Mouse (Mus musculus) bone marrow macrophage, adult 2 months (primary cell): Measurements from ENCODE around the gene Adprhl1. TPM values are rescaled to one million over a fixed set of nuclear protein-coding genes. Genes with fewer than 3 reads are reported as not detected.

Experiments used
- H3K27ac ChIP-seq: 2 replicates; pipeline ENCODE4 v1.5.1; 2012; ENCODE audit warnings: low read depth, low read length; ENCODE audit not compliant: insufficient read depth
- H3K4me1 ChIP-seq: 2 replicates; pipeline ENCODE4 v1.6.1; 2012; ENCODE audit warnings: low read length; ENCODE audit not compliant: control insufficient read depth, insufficient read depth
- H3K4me3 ChIP-seq: 2 replicates; pipeline ENCODE4 v1.5.1; 2012; ENCODE audit warnings: mild to moderate bottlenecking, low read length, moderate library complexity; ENCODE audit not compliant: insufficient read depth
- CTCF ChIP-seq: IDR thresholded peaks from 2 replicates; pipeline ENCODE4 v1.5.1; 2012; ENCODE audit warnings: low read depth, mild to moderate bottlenecking, low read length, moderate library complexity
- POLR2A ChIP-seq: IDR thresholded peaks from 2 replicates; pipeline ENCODE4 v1.6.1; 2012; ENCODE audit warnings: mild to moderate bottlenecking, low read depth, low read length, borderline replicate concordance
- polyA plus RNA-seq: library from polyadenylated mRNA; stranded (reverse); fragments of >200 nt; gene quantifications from 2 replicates; pipeline ENCODE4 v1.2.4, GENCODE M21; 2012; ENCODE audit not compliant: missing spikeins, insufficient read depth, insufficient read length

Gene Adprhl1
- polyA plus RNA-seq, 1 experiment = not detected

DNA sequence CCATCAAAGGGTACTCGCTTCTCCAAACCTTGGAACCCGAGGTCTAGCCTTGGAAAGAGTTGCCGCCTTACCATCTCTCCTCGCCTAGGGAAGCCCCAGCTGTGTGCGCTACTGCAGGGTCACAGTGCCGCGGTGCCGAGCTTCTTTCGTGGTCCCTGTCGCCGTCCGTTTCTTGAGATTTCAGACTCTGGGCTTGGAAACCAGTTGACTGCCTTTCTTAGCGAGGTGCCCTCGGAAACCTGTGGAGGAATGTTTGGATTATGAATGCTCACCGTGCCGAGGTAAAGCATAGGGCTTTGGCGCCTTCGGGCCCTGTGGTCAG, 53.0 kb downstream of the Adprhl1 start:
- TF ChIP-seq POLR2A (no peak), CTCF (no peak)
- no peak overlapping the region for H3K27ac ChIP-seq
- H3K4me3 ChIP-seq = peak overlapping the region; percentile 57
- peaks cover 21% of the 10 kb centered on the region for H3K4me1 ChIP-seq

DNA sequence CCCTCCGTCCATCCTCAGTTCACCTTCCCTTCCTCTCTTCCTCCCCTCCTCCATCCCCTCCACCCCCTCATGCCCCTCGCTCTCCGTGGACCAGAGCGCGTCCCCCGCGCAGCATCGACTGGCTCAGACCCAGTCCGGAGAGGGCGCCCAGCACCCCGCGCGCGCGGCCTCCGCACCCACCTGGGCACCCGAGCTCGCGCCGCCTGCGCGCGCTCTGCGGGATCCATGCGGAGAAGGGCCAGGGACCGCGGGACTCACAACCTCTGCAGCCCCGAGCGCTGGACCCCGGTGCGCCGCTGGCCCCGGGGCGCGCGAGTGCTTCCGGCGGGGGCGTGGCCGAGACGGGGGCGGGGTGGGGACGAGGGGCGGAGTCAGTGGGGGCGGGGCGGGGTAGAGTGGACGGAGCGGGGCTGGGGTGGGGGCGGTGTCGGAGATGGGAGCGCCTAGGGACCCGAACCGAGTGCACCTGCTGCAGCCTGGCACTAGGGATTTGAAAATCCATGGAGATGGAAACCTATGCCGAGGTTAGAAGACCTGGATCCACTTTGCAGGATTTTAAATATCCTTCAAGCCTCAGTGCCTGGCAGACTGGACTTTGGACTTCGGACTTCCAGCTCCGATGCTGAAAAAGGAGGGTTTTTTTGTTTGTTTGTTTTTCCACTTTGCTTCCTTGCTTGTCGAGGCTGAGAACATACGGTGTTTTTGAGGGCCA, 53.5 kb downstream of the Adprhl1 start, which contains the start of gene Grtp1:
Grtp1 (minus strand) TSS at position 320 of the 712 bp plus-strand sequence.
- H3K27ac ChIP-seq = no peak within 1 kb of the TSS
- no peak for TF ChIP-seq POLR2A
- no peak for TF ChIP-seq CTCF
- H3K4me1 ChIP-seq = peaks cover 21% of the 10 kb centered on the region
- H3K4me3 ChIP-seq = peak within 1 kb of the TSS; percentile 75

DNA sequence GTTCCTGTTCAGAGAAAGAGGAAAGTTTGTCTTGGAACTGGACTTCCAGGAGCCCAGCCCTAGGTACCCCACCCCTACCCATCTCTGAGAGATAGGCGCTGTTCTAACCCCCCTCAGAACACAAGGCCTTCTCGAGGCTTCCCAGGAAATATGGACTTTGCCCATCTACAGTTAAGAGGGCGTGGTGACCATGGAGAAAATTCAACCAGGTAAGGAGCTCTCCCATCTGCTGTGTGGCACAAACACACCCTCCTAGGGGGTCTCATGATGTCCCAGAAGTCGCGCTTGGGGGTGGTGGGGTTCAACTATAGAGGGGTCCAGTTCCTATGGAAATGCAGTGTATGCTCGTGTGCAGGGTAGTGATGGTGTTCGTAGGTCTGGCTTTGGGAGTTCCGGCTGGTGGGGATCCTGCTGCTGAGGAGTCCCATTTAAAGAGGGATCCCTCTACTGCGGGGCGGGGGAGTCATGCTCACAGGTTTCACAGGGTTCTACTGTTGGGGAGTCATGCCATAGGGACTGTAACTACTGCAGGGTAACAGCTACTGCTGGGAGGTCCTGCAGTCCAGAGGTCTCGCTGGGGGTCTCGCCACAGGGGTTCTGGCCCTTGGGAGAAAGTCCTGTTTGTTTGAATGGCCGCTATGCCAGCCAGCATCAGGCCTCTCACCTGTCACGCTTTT, 54.4 kb downstream of the Adprhl1 start:
- TF ChIP-seq CTCF (no peak), POLR2A (no peak)
- H3K4me1 ChIP-seq = peaks cover 15% of the 10 kb centered on the region
- peak overlapping the region; percentile 75 for H3K4me3 ChIP-seq
- H3K27ac ChIP-seq = no peak overlapping the region

DNA sequence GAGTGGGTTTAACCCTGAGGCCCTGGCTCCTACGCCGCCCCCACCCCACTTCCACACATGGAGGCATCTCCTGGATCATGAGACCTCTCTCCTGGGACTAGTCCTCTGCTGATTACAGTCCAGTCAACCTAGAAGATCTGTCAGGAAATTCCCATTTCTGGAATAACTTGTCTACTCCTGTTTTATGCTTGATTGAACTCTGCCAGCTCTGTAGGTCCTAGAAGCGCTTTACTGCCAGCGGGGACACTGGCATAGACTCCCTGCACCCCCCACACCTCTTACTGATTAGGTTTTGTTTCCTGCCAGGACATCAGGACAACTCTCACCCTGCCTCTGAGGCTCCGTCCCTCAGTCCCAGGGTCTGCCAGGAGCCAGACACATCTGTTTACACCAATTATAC, 56.5 kb downstream of the Adprhl1 start:
- H3K4me1 ChIP-seq = peaks cover 10% of the 10 kb centered on the region
- TF ChIP-seq POLR2A = no peak
- TF ChIP-seq CTCF = no peak

DNA sequence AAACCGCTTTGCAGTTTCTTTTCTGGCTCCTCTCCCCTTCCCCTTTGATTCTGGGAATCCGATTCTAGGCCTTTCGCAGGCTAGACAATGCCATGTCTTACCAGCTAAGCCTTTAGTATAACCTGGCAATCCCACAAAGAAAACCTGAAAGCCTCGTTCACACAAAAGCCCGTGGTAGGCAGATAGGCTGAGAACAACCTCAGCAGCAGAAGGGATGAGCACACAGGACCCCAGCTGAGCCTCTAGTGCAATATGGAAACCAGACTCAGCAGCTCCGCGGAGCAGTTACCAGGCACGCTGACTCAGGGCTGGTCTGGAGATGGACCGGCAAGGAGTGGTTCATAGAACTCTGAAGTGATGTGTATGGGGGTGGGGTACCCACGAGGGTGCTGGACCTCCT, 59.1 kb downstream of the Adprhl1 start:
- no peak overlapping the region for H3K4me3 ChIP-seq
- H3K27ac ChIP-seq = no peak overlapping the region
- no peak for TF ChIP-seq POLR2A
- TF ChIP-seq CTCF = no peak
- peaks cover 5% of the 10 kb centered on the region; the same call in 1 of the 2 replicates for H3K4me1 ChIP-seq

More for the DNA sequence above, 56.5 kb downstream of the Adprhl1 start:
- Histone ChIP-seq H3K4me3 (no peak overlapping the region), H3K27ac (no peak overlapping the region)

DNA sequence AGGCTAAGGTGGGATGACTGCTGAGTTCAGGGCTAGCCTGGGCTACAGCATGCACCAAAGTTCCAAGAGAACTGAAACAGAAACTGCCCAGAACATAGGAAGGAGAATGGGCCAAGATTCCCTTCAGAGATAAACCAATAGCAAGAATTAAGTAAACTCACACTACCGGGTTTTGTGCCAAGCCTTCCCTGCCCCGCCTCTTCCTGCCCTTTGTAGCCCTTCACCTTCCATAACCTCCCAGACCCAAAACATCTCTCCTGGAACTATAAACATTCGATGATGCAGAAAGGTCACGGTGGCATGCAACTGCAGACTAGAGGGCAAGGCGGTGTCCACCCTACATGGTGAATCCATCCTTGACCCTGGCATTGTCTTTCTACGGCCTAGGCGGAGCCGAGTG, 63.7 kb downstream of the Adprhl1 start:
- TF ChIP-seq CTCF (no peak), POLR2A (no peak)
- Histone ChIP-seq H3K4me1 (no peaks in the 10 kb centered on the region), H3K4me3 (no peak overlapping the region), H3K27ac (no peak overlapping the region)

DNA sequence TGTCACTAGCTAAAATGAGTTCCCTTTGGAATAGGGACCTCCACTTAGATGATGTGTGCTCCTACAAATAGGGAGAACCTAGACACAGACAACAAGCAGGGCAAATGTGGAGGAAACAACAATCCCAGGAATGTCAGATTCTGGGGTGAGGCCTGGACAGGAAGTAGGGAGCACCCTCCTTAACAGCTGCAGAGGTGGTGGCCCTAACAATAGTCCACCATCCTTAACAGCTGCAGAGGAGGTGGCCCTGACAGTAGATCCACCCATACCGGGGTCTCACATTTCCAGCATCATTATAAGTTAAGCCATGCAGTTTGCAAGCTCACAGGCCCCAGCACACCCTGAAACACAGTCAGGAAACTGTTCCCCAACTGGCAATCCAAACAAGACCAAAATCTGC, 65.1 kb downstream of the Adprhl1 start:
- TF ChIP-seq CTCF = no peak
- TF ChIP-seq POLR2A = no peak

DNA sequence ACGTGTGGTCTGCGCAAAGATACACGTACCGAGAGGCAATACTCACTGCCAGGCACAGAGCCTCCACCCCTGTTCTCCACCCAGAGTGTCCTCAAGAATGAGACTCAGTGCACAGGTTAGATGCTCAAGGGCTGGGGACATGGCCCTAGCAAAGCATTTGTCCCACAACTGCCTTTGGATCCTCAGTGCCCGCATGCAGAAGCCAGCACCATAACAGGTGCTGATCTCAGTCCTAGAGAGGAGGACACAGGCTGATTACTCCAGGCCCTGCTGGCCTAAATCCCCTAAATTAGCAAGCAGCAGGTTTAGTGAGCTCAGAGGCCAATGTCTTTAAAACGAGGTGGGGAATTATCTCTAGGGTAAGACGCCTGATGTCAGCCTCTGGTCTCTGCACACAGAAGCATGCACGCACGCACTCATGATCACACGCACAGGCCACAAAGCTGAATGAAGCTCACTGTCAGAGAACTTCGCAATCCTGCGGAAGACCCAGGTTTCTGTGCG, 65.9 kb downstream of the Adprhl1 start:
- H3K27ac ChIP-seq = no peak overlapping the region

More for the DNA sequence above, 65.1 kb downstream of the Adprhl1 start:
- Histone ChIP-seq H3K4me3 (no peak overlapping the region), H3K4me1 (no peaks in the 10 kb centered on the region), H3K27ac (no peak overlapping the region)

DNA sequence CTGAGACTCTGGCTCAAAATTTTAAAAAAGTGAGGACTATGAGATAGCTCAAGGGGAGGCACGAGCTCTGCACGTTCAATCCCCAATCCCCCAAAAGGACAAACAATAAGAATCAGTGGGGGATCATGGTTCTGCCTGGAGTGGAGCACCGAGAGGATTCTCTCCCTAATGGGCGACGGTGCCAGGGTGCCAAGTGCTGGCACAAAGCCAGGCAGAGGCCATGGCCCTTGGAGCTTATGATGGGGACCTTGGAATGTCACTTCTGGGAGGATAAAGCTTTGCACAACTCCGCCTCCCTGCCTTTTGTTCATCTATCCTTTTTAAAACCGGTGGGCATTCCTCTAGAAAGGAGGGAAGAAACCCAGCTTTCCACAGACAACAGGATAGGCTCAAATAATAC, 66.3 kb downstream of the Adprhl1 start:
- no peak overlapping the region for H3K4me3 ChIP-seq
- H3K4me1 ChIP-seq = no peaks in the 10 kb centered on the region
- no peak for TF ChIP-seq CTCF
- TF ChIP-seq POLR2A = no peak
- no peak overlapping the region for H3K27ac ChIP-seq

More for the DNA sequence above, 65.9 kb downstream of the Adprhl1 start:
- H3K4me3 ChIP-seq = no peak overlapping the region
- no peak for TF ChIP-seq CTCF
- TF ChIP-seq POLR2A = no peak
- H3K4me1 ChIP-seq = no peaks in the 10 kb centered on the region

DNA sequence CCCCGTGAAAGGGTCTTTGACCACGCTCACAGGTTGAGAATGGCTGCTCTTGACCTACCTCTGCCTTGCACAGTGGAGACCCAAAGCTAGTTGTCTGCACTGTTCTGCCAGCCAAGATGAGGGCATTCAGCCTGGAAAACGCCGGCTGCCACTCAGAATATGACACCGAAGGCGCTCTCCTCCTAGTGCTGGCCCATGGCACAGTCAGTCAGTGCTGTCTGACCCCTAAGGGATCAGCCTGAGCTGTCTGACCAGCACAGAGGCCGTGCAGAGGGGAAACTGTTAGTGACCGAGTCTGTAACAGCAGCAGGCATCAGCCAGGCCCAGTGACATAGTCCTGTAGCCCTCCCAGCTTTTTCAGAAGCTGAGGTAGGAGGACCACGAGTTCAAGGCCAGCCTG, 66.7 kb downstream of the Adprhl1 start:
- TF ChIP-seq CTCF (no peak), POLR2A (no peak)
- Histone ChIP-seq H3K4me3 (no peak overlapping the region), H3K4me1 (no peaks in the 10 kb centered on the region), H3K27ac (no peak overlapping the region)
